Mouse (Mus musculus): ENCODE data around the gene Igfn1.

GRCm38 (mm10) chr1:135913657-135914056, 92.5 kb downstream of the Igfn1 start:
- TF ChIP-seq CTCF (IDR thresholded peaks at IDR 0.05) (no peak), POLR2A (IDR thresholded peaks at IDR 0.05; ENCODE audit: insufficient read depth, low read depth, low read length) (no peak), EP300 (IDR thresholded peaks at IDR 0.05; ENCODE audit: insufficient read depth, low read depth, low read length) (no peak)
